Mouse (Mus musculus) stomach, embryonic 16.5 days (tissue): ENCODE data around the gene Cd209b. TPM values are rescaled to one million over a fixed set of nuclear protein-coding genes. Genes with fewer than 3 reads are reported as not detected.

Source experiments
- ATAC-seq: fragments of 200-750 bp; cut with Nextera tagmentation; 2 replicates; pipeline ENCODE4 v1.8.0; 2017; ENCODE audit warnings: moderate number of reproducible peaks, moderate TSS enrichment; ENCODE audit not compliant: insufficient read depth, low FRiP score
- H3K27ac ChIP-seq: fragments of 300-500 bp; sonication (generic); 2 replicates; pipeline ENCODE4 v1.5.1; 2014; ENCODE audit warnings: low read length
- H3K27me3 ChIP-seq: fragments of 300-500 bp; sonication (generic); 2 replicates; pipeline ENCODE4 v1.6.1; 2014; ENCODE audit warnings: low read length, control low read depth, mixed read lengths; ENCODE audit not compliant: control insufficient read depth, insufficient read depth
- H3K36me3 ChIP-seq: fragments of 300-500 bp; sonication (generic); 2 replicates; pipeline ENCODE4 v1.6.1; 2014; ENCODE audit warnings: low read length; ENCODE audit not compliant: control insufficient read depth, insufficient read depth
- H3K4me1 ChIP-seq: fragments of 300-500 bp; sonication (generic); 2 replicates; pipeline ENCODE4 v1.6.1; 2014; ENCODE audit warnings: low read length, control low read depth, mixed read lengths; ENCODE audit not compliant: control insufficient read depth, insufficient read depth
- H3K4me2 ChIP-seq: fragments of 300-500 bp; sonication (generic); 2 replicates; pipeline ENCODE4 v1.6.1; 2014; ENCODE audit warnings: low read depth, low read length, mixed read lengths
- H3K4me3 ChIP-seq: fragments of 300-500 bp; sonication (generic); replicated peaks from 2 replicates; pipeline ENCODE4 v1.5.1; 2014; ENCODE audit warnings: mild to moderate bottlenecking, low read length
- H3K9ac ChIP-seq: fragments of 300-500 bp; sonication (generic); 2 replicates; pipeline ENCODE4 v1.6.1; 2014; ENCODE audit warnings: low read length
- H3K9me3 ChIP-seq: fragments of 300-500 bp; sonication (generic); replicated peaks from 2 replicates; pipeline ENCODE4 v1.6.1; 2016; ENCODE audit warnings: low read length, control low read depth; ENCODE audit not compliant: control insufficient read depth
- WGBS: fragments of 180-500 bp; shearing (Covaris S2); extraction: QIAGEN DNeasy Blood & Tissue Kit; methylation state at CpG from one replicate; pipeline ENCODE4 v1.1.7; 2014; 5-methylcytosine and 5-hydroxymethylcytosine counted together
- polyA plus RNA-seq: library from polyadenylated mRNA; unstranded; fragments of >200 nt; fragmentation: Nextera tagmentation; extraction: Ambion mirVana; gene quantifications from 2 replicates; pipeline ENCODE4 v1.2.1, GENCODE M21; 2015

Gene Cd209b
- not detected in 2 replicates for polyA plus RNA-seq

- 88% methylated on average over 3 of the region's 3 CpGs for WGBS
- H3K4me3 ChIP-seq, result no peak within 1 kb of the TSS
- H3K9me3 ChIP-seq, result no peaks in the 10 kb centered on the region
These were observed at the start of gene Cd209b for GRCm38 (mm10) chr8:3926744-3927143. Gene Cd209b (minus strand): TSS chr8:3926844.

DNA sequence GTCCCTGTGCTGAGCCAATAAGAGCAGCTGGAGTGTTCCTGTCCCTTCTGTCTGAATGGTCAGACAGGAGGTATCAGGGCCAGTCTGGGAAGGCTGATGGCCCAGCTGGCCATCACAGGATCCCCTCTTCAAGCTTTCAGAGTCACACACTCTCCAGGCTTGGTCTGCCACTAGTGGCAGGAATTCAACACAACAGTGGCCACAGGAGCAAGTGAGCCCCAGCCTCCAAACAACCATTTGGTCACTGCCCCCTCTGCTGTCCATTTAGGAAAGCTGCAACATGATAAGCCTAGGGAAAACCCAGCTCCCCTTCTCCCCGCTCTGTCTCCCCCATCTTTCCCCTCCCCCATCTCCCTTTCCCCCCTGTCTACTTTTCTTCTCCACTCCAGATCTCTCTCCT, 29.4 kb upstream of the Cd209b start:
- WGBS, result 79% methylated on average over 1 of the region's 1 CpGs
- H3K27me3 ChIP-seq, result no peaks in the 10 kb centered on the region
- no peak overlapping the region for H3K4me2 ChIP-seq
- H3K4me3 ChIP-seq, result no peak overlapping the region
- H3K9me3 ChIP-seq, result no peaks in the 10 kb centered on the region
- no peak overlapping the region for H3K9ac ChIP-seq
- ATAC-seq, result no peak
- no peaks in the 10 kb centered on the region for H3K4me1 ChIP-seq
- no peak overlapping the region for H3K27ac ChIP-seq
- H3K36me3 ChIP-seq, result no peaks in the 10 kb centered on the region

More at GRCm38 (mm10) chr8:3926744-3927143, at the start of gene Cd209b:
- Histone ChIP-seq H3K27ac (no peak within 1 kb of the TSS), H3K9ac (no peak within 1 kb of the TSS), H3K4me1 (no peaks in the 10 kb centered on the region), H3K27me3 (no peaks in the 10 kb centered on the region), H3K4me2 (no peak within 1 kb of the TSS), H3K36me3 (no peaks in the 10 kb centered on the region)
- ATAC-seq, result no peak

DNA sequence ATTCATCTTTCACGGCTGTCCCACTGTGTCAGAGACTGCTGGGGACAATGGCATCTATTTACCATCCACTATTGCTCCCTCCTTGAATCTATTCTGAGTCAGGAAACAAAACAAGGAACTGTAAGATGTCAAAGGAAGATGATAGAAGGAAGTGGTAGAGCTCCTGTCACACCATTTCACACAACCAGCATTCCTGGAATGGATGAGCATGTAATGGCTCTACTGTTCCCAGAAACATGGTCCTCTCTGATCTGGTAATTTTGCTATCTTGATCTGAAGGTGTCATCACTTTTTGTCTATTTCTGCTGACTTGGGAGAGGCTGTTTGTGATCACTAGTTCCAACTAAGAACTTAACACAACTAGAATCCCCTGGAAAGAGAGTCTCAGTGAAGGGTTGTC, 28.0 kb upstream of the Cd209b start, which contains the start of gene Cd209c:
Cd209c (minus strand) TSS at position 101 of the 400 bp plus-strand sequence.
- no peaks in the 10 kb centered on the region for H3K27me3 ChIP-seq
- H3K4me1 ChIP-seq, result no peaks in the 10 kb centered on the region
- H3K4me3 ChIP-seq, result no peak within 1 kb of the TSS
- no peak within 1 kb of the TSS for H3K9ac ChIP-seq
- H3K36me3 ChIP-seq, result no peaks in the 10 kb centered on the region
- WGBS, result 65% methylated on average over 1 of the region's 1 CpGs
- H3K4me2 ChIP-seq, result no peak within 1 kb of the TSS
- H3K9me3 ChIP-seq, result no peaks in the 10 kb centered on the region
- no peak for ATAC-seq
- no peak within 1 kb of the TSS for H3K27ac ChIP-seq

- 84% methylated on average over 3 of the region's 3 CpGs for WGBS
These were observed 13.4 kb upstream of the Cd209b start for GRCm38 (mm10) chr8:3940023-3940422.

DNA sequence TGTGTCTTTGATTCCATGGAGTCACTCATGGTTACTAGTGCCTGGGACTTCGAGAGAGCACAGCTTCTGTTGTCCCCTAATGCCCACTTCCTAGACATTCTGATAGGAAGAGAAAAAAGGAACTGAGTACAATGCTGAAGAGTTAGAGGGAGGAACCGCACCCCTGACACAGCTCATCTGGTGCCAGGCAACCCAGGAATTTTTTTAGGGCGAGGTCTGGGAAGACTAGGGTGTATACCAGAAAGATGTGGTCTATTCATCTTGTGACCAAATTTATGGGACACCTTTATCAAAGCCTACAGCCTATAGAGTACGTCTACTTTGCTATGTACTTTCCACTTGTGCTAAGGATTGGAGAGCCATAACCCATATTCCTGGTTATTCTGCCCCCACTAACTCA, 48.2 kb downstream of the Cd209b start, which contains the start of gene Cd209d:
Cd209d (minus strand) TSS at position 101 of the 400 bp plus-strand sequence.
- WGBS, result 66% methylated on average over 4 of the region's 4 CpGs
- H3K4me2 ChIP-seq, result no peak within 1 kb of the TSS

More at GRCm38 (mm10) chr8:3940023-3940422, 13.4 kb upstream of the Cd209b start:
- no peak for ATAC-seq
- Histone ChIP-seq H3K9ac (no peak overlapping the region), H3K4me1 (no peaks in the 10 kb centered on the region), H3K36me3 (no peaks in the 10 kb centered on the region), H3K9me3 (no peaks in the 10 kb centered on the region; the same call in 1 of the 2 replicates), H3K4me3 (no peak overlapping the region), H3K4me2 (no peak overlapping the region), H3K27me3 (no peaks in the 10 kb centered on the region), H3K27ac (no peak overlapping the region)

DNA sequence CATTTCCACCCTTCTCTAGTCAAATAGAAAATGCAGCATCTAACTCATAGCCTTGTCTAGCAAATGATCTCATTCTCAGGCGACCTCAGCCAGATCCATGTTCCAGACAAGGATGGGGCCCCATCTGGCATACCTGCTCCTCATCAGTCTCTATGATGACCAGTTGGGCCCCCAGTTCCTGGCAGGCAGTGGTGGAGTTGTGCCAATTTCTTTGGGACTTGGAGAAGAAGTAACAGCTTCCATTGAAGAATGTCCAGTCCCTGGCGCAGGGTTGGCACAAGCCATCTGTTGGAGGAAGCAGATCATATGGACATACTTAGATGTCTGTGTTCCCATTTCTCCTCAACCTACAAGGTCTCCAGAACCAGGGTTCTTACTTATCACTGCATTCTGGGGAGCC, 50.5 kb downstream of the Cd209b start:
- Histone ChIP-seq H3K4me3 (no peak overlapping the region), H3K36me3 (no peaks in the 10 kb centered on the region), H3K9me3 (no peaks in the 10 kb centered on the region), H3K9ac (no peak overlapping the region), H3K27me3 (no peaks in the 10 kb centered on the region), H3K27ac (no peak overlapping the region), H3K4me1 (no peaks in the 10 kb centered on the region), H3K4me2 (no peak overlapping the region)
- no peak for ATAC-seq
- WGBS, result 84% methylated on average over 2 of the region's 2 CpGs

More for the DNA sequence above, 48.2 kb downstream of the Cd209b start, which contains the start of gene Cd209d:
- H3K9me3 ChIP-seq, result no peaks in the 10 kb centered on the region
- no peaks in the 10 kb centered on the region for H3K27me3 ChIP-seq
- no peaks in the 10 kb centered on the region for H3K36me3 ChIP-seq
- H3K4me3 ChIP-seq, result no peak within 1 kb of the TSS
- H3K9ac ChIP-seq, result no peak within 1 kb of the TSS
- no peak within 1 kb of the TSS for H3K27ac ChIP-seq
- H3K4me1 ChIP-seq, result no peaks in the 10 kb centered on the region
- ATAC-seq, result no peak

Other genes starting within 250 kb of the Cd209b start
- 0.17 and 0.20 TPM in 2 replicates for gene Fcer2a, start 232.7 kb downstream of the Cd209b start, polyA plus RNA-seq
- 0.19 and 0.45 TPM in 2 replicates for gene Clec4g, start 206.2 kb downstream of the Cd209b start, polyA plus RNA-seq
- gene Cd209a, start 177.9 kb downstream of the Cd209b start, polyA plus RNA-seq, result 0.25 and 0.41 TPM in 2 replicates
- not detected in 2 replicates for gene Cd209e, start 72.5 kb downstream of the Cd209b start, polyA plus RNA-seq
- gene Cd209d, start 48.3 kb downstream of the Cd209b start, polyA plus RNA-seq, result not detected in 2 replicates
- 0.20 and 0.32 TPM in 2 replicates for gene Cd209c, start 27.9 kb upstream of the Cd209b start, polyA plus RNA-seq
- 0.12 and 0.26 TPM in 2 replicates for gene Cd209f, start 179.0 kb upstream of the Cd209b start, polyA plus RNA-seq
- gene Cd209g, start 207.3 kb upstream of the Cd209b start, polyA plus RNA-seq, result not detected in 2 replicates
- gene Evi5l, start 239.7 kb upstream of the Cd209b start, polyA plus RNA-seq, result 18.9 and 22.2 TPM in 2 replicates